Mouse (Mus musculus) forebrain, embryonic 13.5 days (tissue): ENCODE data around the gene Pnliprp2. TPM values are rescaled to one million over a fixed set of nuclear protein-coding genes. Genes with fewer than 3 reads are reported as not detected.

Experiments used
- ATAC-seq: fragments of 200-750 bp; cut with Nextera tagmentation; 2 replicates; pipeline ENCODE4 v1.8.0; 2017
- H3K27ac ChIP-seq: fragments of 300-500 bp; sonication (generic); 2 replicates; pipeline ENCODE4 v1.5.1; 2015; ENCODE audit warnings: inconsistent platforms, mild to moderate bottlenecking, moderate library complexity
- H3K27me3 ChIP-seq: fragments of 300-500 bp; sonication (generic); 2 replicates; pipeline ENCODE4 v1.6.1; 2015; ENCODE audit warnings: mild to moderate bottlenecking, inconsistent platforms
- H3K36me3 ChIP-seq: fragments of 300-500 bp; sonication (generic); 2 replicates; pipeline ENCODE4 v1.6.1; 2015; ENCODE audit warnings: mild to moderate bottlenecking, inconsistent platforms; ENCODE audit not compliant: poor library complexity, severe bottlenecking
- H3K4me1 ChIP-seq: fragments of 300-500 bp; sonication (generic); 2 replicates; pipeline ENCODE4 v1.6.1; 2015; ENCODE audit warnings: inconsistent platforms
- H3K4me2 ChIP-seq: fragments of 300-500 bp; sonication (generic); 2 replicates; pipeline ENCODE4 v1.6.1; 2015; ENCODE audit warnings: inconsistent platforms, mild to moderate bottlenecking, moderate library complexity
- H3K4me3 ChIP-seq: fragments of 300-500 bp; sonication (generic); 2 replicates; pipeline ENCODE4 v1.5.1; 2015; ENCODE audit warnings: mild to moderate bottlenecking, inconsistent platforms
- H3K9ac ChIP-seq: fragments of 300-500 bp; sonication (generic); 2 replicates; pipeline ENCODE4 v1.6.1; 2015; ENCODE audit warnings: mild to moderate bottlenecking, inconsistent platforms
- H3K9me3 ChIP-seq: fragments of 300-500 bp; sonication (generic); replicated peaks from 2 replicates; pipeline ENCODE4 v1.6.1; 2016; ENCODE audit warnings: inconsistent platforms
- WGBS: fragments of 180-500 bp; shearing (Covaris S2); methylation state at CpG from one replicate; pipeline ENCODE4 v1.1.7; 2015; 5-methylcytosine and 5-hydroxymethylcytosine counted together
- polyA plus RNA-seq: library from polyadenylated mRNA; unstranded; fragments of >200 nt; fragmentation: Nextera tagmentation; extraction: Ambion mirVana; gene quantifications from 2 replicates; pipeline ENCODE4 v1.2.1, GENCODE M21; 2015

Pnliprp2 gene
- polyA plus RNA-seq, 1 experiment from 2014 or later: 0.21 TPM

- Histone ChIP-seq H3K9ac (no peak overlapping the region), H3K4me3 (no peak overlapping the region), H3K4me1 (no peaks in the 10 kb centered on the region), H3K27ac (no peak overlapping the region), H3K4me2 (no peak overlapping the region), H3K36me3 (no peaks in the 10 kb centered on the region), H3K9me3 (peaks cover 2% of the 10 kb centered on the region; the same call in 1 of the 2 replicates), H3K27me3 (no peaks in the 10 kb centered on the region)
- 70% methylated on average over 2 of the region's 2 CpGs for WGBS
- no peak for ATAC-seq
These were observed 8.0 kb upstream of the Pnliprp2 start for GRCm38 (mm10) chr19:58751504-58751903.

- H3K4me3 ChIP-seq: no peak overlapping the region
- H3K9me3 ChIP-seq: peaks cover 2% of the 10 kb centered on the region; the same call in 1 of the 2 replicates
- H3K36me3 ChIP-seq: no peaks in the 10 kb centered on the region
- no peak overlapping the region for H3K4me2 ChIP-seq
- H3K27ac ChIP-seq: no peak overlapping the region
- H3K4me1 ChIP-seq: peaks cover 5% of the 10 kb centered on the region
- ATAC-seq: no peak
- 92% methylated on average over 4 of the region's 4 CpGs for WGBS
- H3K27me3 ChIP-seq: no peaks in the 10 kb centered on the region
- H3K9ac ChIP-seq: no peak overlapping the region
These were observed 648 bp upstream of the Pnliprp2 start for GRCm38 (mm10) chr19:58758871-58759270.

- peaks cover 9% of the 10 kb centered on the region; the same call in 1 of the 2 replicates for H3K27me3 ChIP-seq
- H3K27ac ChIP-seq: no peak overlapping the region
- no peak overlapping the region for H3K4me2 ChIP-seq
- ATAC-seq: peak; percentile 54; the same call in 1 of the 2 replicates
- no peaks in the 10 kb centered on the region for H3K9me3 ChIP-seq
- peaks cover 12% of the 10 kb centered on the region for H3K4me1 ChIP-seq
- H3K36me3 ChIP-seq: no peaks in the 10 kb centered on the region
- no peak overlapping the region for H3K9ac ChIP-seq
- H3K4me3 ChIP-seq: no peak overlapping the region
- 32% methylated on average over 6 of the region's 6 CpGs for WGBS
These were observed 2.8 kb downstream of the Pnliprp2 start for GRCm38 (mm10) chr19:58762316-58762715.

- Histone ChIP-seq H3K27me3 (peaks cover 9% of the 10 kb centered on the region; the same call in 1 of the 2 replicates), H3K4me3 (no peak overlapping the region), H3K27ac (peak overlapping the region; percentile 51), H3K9me3 (no peaks in the 10 kb centered on the region), H3K4me1 (peaks cover 18% of the 10 kb centered on the region), H3K9ac (no peak overlapping the region), H3K4me2 (no peak overlapping the region; the same call in 1 of the 2 replicates), H3K36me3 (no peaks in the 10 kb centered on the region)
- WGBS: 9% methylated on average over 12 of the region's 12 CpGs
- ATAC-seq: peak; percentile 91
These were observed 3.5 kb downstream of the Pnliprp2 start for GRCm38 (mm10) chr19:58762848-58763541.

GRCm38 (mm10) chr19:58767329-58767728 lies 7.8 kb downstream of the Pnliprp2 start:
- ATAC-seq: no peak
- Histone ChIP-seq H3K9ac (no peak overlapping the region), H3K27me3 (peaks cover 9% of the 10 kb centered on the region; the same call in 1 of the 2 replicates), H3K9me3 (no peaks in the 10 kb centered on the region), H3K27ac (no peak overlapping the region), H3K36me3 (no peaks in the 10 kb centered on the region), H3K4me1 (peaks cover 19% of the 10 kb centered on the region), H3K4me3 (no peak overlapping the region), H3K4me2 (peak overlapping the region; percentile 17; the same call in 1 of the 2 replicates)
- WGBS: 5% methylated on average over 6 of the region's 6 CpGs

- H3K4me2 ChIP-seq: no peak overlapping the region
- H3K9me3 ChIP-seq: no peaks in the 10 kb centered on the region
- ATAC-seq: no peak
- H3K4me3 ChIP-seq: no peak overlapping the region
- H3K27me3 ChIP-seq: no peaks in the 10 kb centered on the region
- WGBS: 78% methylated on average over 5 of the region's 5 CpGs
- peaks cover 3% of the 10 kb centered on the region for H3K4me1 ChIP-seq
- H3K36me3 ChIP-seq: no peaks in the 10 kb centered on the region
- no peak overlapping the region for H3K9ac ChIP-seq
- no peak overlapping the region for H3K27ac ChIP-seq
These were observed 16.9 kb downstream of the Pnliprp2 start for GRCm38 (mm10) chr19:58776461-58776860.

GRCm38 (mm10) chr19:58781566-58781965 lies 22.0 kb downstream of the Pnliprp2 start:
- no peaks in the 10 kb centered on the region for H3K27me3 ChIP-seq
- no peaks in the 10 kb centered on the region for H3K9me3 ChIP-seq
- peaks cover 12% of the 10 kb centered on the region for H3K4me1 ChIP-seq
- no peak for ATAC-seq
- no peak overlapping the region for H3K9ac ChIP-seq
- 14% methylated on average over 4 of the region's 4 CpGs for WGBS
- H3K36me3 ChIP-seq: no peaks in the 10 kb centered on the region
- H3K4me2 ChIP-seq: no peak overlapping the region
- no peak overlapping the region for H3K27ac ChIP-seq
- no peak overlapping the region for H3K4me3 ChIP-seq

- ATAC-seq: no peak
- WGBS: 35% methylated on average over 7 of the region's 7 CpGs
- H3K4me1 ChIP-seq: peaks cover 15% of the 10 kb centered on the region
- no peaks in the 10 kb centered on the region for H3K9me3 ChIP-seq
- no peaks in the 10 kb centered on the region for H3K27me3 ChIP-seq
- H3K27ac ChIP-seq: no peak overlapping the region
- H3K9ac ChIP-seq: no peak overlapping the region
- H3K4me2 ChIP-seq: no peak overlapping the region
- H3K36me3 ChIP-seq: no peaks in the 10 kb centered on the region
- H3K4me3 ChIP-seq: no peak overlapping the region
These were observed 24.4 kb downstream of the Pnliprp2 start for GRCm38 (mm10) chr19:58783938-58784337.

GRCm38 (mm10) chr19:58789194-58789593 lies 29.7 kb downstream of the Pnliprp2 start:
- Histone ChIP-seq H3K27ac (peak overlapping the region; percentile 57), H3K4me3 (no peak overlapping the region), H3K36me3 (no peaks in the 10 kb centered on the region), H3K9ac (0 out of 2 replicates have a peak overlapping the region, but pooled peaks have one; percentile 21), H3K27me3 (no peaks in the 10 kb centered on the region), H3K4me2 (no peak overlapping the region), H3K4me1 (peaks cover 8% of the 10 kb centered on the region; the same call in 1 of the 2 replicates), H3K9me3 (no peaks in the 10 kb centered on the region)
- ATAC-seq: 0 out of 2 replicates have a peak, but pooled peaks have one; percentile 61
- WGBS: 62% methylated on average over 11 of the region's 11 CpGs

GRCm38 (mm10) chr19:58794284-58794683 lies 34.8 kb downstream of the Pnliprp2 start, which contains the start of gene 1700019N19Rik:
Gene 1700019N19Rik, minus strand, starts transcription at chr19:58794461.
- WGBS: 54% methylated on average over 10 of the region's 10 CpGs
- no peaks in the 10 kb centered on the region for H3K9me3 ChIP-seq
- no peak within 1 kb of the TSS for H3K4me2 ChIP-seq
- no peak within 1 kb of the TSS for H3K27ac ChIP-seq
- peaks cover 10% of the 10 kb centered on the region for H3K4me1 ChIP-seq
- no peak within 1 kb of the TSS for H3K9ac ChIP-seq
- H3K4me3 ChIP-seq: no peak within 1 kb of the TSS
- H3K27me3 ChIP-seq: no peaks in the 10 kb centered on the region
- no peak for ATAC-seq
- H3K36me3 ChIP-seq: peaks cover 8% of the 10 kb centered on the region

GRCm38 (mm10) chr19:58795114-58795669 lies 35.7 kb downstream of the Pnliprp2 start:
- WGBS: 65% methylated on average over 12 of the region's 12 CpGs
- Histone ChIP-seq H3K36me3 (peaks cover 16% of the 10 kb centered on the region), H3K4me1 (peaks cover 9% of the 10 kb centered on the region), H3K9ac (no peak overlapping the region), H3K4me2 (no peak overlapping the region), H3K9me3 (no peaks in the 10 kb centered on the region), H3K27ac (no peak overlapping the region), H3K27me3 (no peaks in the 10 kb centered on the region), H3K4me3 (no peak overlapping the region)
- ATAC-seq: 0 out of 2 replicates have a peak, but pooled peaks have one; percentile 13

GRCm38 (mm10) chr19:58805191-58805779 lies 45.8 kb downstream of the Pnliprp2 start:
- no peaks in the 10 kb centered on the region for H3K9me3 ChIP-seq
- H3K27me3 ChIP-seq: no peaks in the 10 kb centered on the region
- H3K27ac ChIP-seq: no peak overlapping the region
- no peak overlapping the region for H3K4me3 ChIP-seq
- H3K4me1 ChIP-seq: no peaks in the 10 kb centered on the region
- peaks cover 13% of the 10 kb centered on the region; the same call in 1 of the 2 replicates for H3K36me3 ChIP-seq
- H3K4me2 ChIP-seq: no peak overlapping the region
- H3K9ac ChIP-seq: no peak overlapping the region
- no peak for ATAC-seq
- WGBS: 89% methylated on average over 9 of the region's 9 CpGs
